Mouse (Mus musculus) Muller cell, postnatal 12 days (primary cell): ENCODE results near the gene Slc22a17.

Source experiments
- DNase-seq: peaks from one replicate; pipeline ENCODE4 v3.0.0-alpha.2; 2015; ENCODE audit errors: inconsistent ontology term

Gene Slc22a17

GRCm38 (mm10) chr14:54863501-54864312 is 49.2 kb downstream of the Slc22a17 start:
- DNase-seq: peak; percentile 95

- no peak for DNase-seq
Measured at GRCm38 (mm10) chr14:54860511-54860910, 52.4 kb downstream of the Slc22a17 start.

GRCm38 (mm10) chr14:54857891-54858290 is 55.0 kb downstream of the Slc22a17 start:
- no peak for DNase-seq

GRCm38 (mm10) chr14:54856703-54857102 is 56.2 kb downstream of the Slc22a17 start:
- no peak for DNase-seq
